Mouse (Mus musculus): ENCODE measurements around the gene Ptch1.

The Ptch1 gene

DNA sequence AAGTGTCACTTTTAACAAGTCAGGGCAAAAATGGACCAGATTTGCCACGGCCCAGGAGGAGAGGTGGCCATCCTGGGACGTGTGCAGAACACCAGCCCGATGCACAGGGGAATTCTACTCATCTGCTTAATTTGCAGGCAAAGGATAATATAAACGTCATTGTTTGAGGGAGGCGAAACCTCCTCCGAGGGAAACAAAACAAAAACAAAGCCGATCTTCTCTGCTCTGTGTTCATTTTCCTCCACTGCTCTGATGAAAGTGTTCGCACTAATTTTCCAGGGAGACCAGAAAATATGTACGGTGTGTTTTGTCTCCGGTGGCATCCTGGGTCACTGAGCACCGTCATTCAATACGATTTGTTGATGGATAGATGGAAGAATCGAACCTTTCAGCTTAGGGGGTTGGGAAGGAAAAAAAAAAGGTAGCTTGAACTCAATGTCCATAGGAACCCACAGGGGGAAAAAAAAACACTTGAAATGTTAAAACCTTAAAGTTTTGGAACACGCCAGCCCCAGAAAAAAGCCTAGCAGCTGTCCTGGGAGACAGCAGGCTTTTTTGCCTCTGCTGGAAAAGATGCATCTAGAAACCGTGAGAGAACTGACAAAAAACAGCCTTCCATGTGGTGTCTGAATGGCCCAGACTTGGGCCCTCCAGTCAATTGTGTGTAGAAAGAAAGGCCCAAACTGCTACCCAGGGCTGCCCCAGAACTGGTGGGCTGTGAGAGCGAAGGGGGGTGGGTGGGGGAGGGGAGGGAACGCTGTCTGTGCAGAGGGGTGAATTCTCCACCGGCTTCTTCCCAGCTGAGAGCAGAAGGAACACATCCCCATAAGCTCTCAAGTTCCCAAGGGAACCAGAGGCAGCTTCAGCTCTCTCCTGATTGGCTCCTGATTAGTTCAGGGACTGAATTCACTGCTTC, 86.3 kb downstream of the Ptch1 start:
- no peak for DNase-seq

- no peak for DNase-seq
These were observed 98.0 kb downstream of the Ptch1 start for GRCm38 (mm10) chr13:63475356-63475755.

Measured in B cell, adult 2 months (primary cell).